In the genomic region with DNA sequence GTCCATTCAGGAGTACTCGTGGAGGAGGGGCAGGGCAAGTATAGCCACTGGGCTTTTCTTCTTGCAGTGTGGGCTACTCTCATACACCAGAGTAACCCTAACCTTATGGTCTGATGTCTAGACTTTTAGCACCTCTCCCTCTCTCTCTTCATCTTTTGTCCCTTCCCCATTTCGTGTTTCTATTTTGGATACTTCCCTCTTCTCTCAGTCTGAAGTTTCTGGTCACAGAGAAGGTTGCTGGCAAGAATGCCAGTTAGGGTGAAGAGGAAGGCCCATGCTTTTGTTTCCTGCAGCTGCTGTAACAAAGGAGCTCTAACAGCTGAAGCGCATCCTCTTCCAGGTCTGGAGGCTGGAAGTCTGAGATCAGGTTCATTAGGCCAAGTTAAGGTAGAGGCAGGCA, we compare ENCODE assay signal across 33 mouse cellular contexts. TPM values are rescaled to one million over a fixed set of nuclear protein-coding genes. Genes with fewer than 3 reads are reported as not detected.
DNase-seq lines count a peak whose midpoint lies in the region; ATAC-seq and TF ChIP-seq lines count a peak whose summit lies in the region.
"Had no signal": no experiment of that assay in that cellular context is flagged by ENCODE, and none has a peak within 500 bp of the region (broad histone marks: within the 10 kb centered on the region; RNA-seq: fewer than 3 reads in every experiment).

No protein-coding gene starts in this region.

- no peaks in the 10 kb centered on the region for H3K27me3 ChIP-seq in CH12.LX (replicated peaks)
- H3K27me3 ChIP-seq: hindbrain, embryonic 12.5 days; midbrain, embryonic 15.5 days; neural tube, embryonic 13.5 days had no signal

- H3K4me1 ChIP-seq in CH12.LX (ENCODE audit: control insufficient read depth in 1 of 2, insufficient read depth in 2 of 2), result peaks cover 15 to 72% of the 10 kb centered on the region in 2 experiments
- H3K4me1 ChIP-seq: forebrain, embryonic 10.5 days; heart, embryonic 12.5 days; hindbrain, embryonic 12.5 days; midbrain, embryonic 15.5 days; neural tube, embryonic 13.5 days had no signal

- H3K79me2 ChIP-seq in CH12.LX (replicated peaks; ENCODE audit: control insufficient read depth, extremely low read depth, insufficient read depth, poor library complexity, severe bottlenecking), result no peaks in the 10 kb centered on the region

- no peak overlapping the region for H3K4me3 ChIP-seq in layer of hippocampus, adult 2 months
- no peak overlapping the region for H3K4me3 ChIP-seq in CH12.LX (replicated peaks in 1 of 3; ENCODE audit: low read depth in 2 of 3, low read length in 2 of 3, poor library complexity in 1 of 3)
- H3K4me3 ChIP-seq: forebrain, embryonic 10.5 days; heart, embryonic 12.5 days; hindbrain, embryonic 12.5 days; left cerebral cortex, adult 2 months; midbrain, embryonic 15.5 days; myocyte; neural tube, embryonic 13.5 days had no signal

- no peak for TF ChIP-seq RAD21 in CH12.LX (IDR thresholded peaks at IDR 0.05; ENCODE audit: low read depth, low read length)

- intact Hi-C loops in left cerebral cortex, postnatal 36 days (cut with DNase I), result no loop called here

- no peak for DNase-seq in layer of hippocampus, adult 2 months (ENCODE audit: low spot score in 2 of 2)
- DNase-seq in layer of hippocampus, postnatal 25 days (ENCODE audit: extremely low spot score in 1 of 2, low spot score in 1 of 2), result no peak
- no peak for DNase-seq in CH12.LX (ENCODE audit: extremely low read depth)
- DNase-seq in left cerebral cortex, postnatal 36 days (ENCODE audit: low spot score in 2 of 2), result no peak
- DNase-seq in adrenal gland, postnatal 25 days, result no peak
- DNase-seq: adrenal gland, adult 2 months; cerebellum, adult 9-10 months; gastrocnemius, postnatal 10 days; heart, adult 11 months; heart, postnatal 10 days; kidney, adult 11 months; retina, postnatal 1 day; right cerebral cortex, postnatal 25 days; thymus, adult 2 months; thymus, postnatal 4 days had no signal

- peaks cover 5% of the 10 kb centered on the region for H3K9me3 ChIP-seq in CH12.LX (replicated peaks; ENCODE audit: low read length)
- H3K9me3 ChIP-seq: forebrain, embryonic 10.5 days; heart, embryonic 12.5 days; hindbrain, embryonic 12.5 days; midbrain, embryonic 15.5 days; neural tube, embryonic 13.5 days had no signal

- no peak for TF ChIP-seq CTCF in layer of hippocampus, adult 2 months (conservative IDR thresholded peaks at IDR 0.05)
- no peak for TF ChIP-seq CTCF in CH12.LX (conservative IDR thresholded peaks at IDR 0.05 in 1 of 2, IDR thresholded peaks at IDR 0.05 in 1 of 2; ENCODE audit: low read depth in 2 of 2, low read length in 2 of 2)

- H3K36me3 ChIP-seq in CH12.LX (replicated peaks in 1 of 2; ENCODE audit: control insufficient read depth in 1 of 2, insufficient read depth in 1 of 2, low read length in 1 of 2), result no peaks in the 10 kb centered on the region
- H3K36me3 ChIP-seq: forebrain, embryonic 10.5 days; heart, embryonic 12.5 days; hindbrain, embryonic 12.5 days; midbrain, embryonic 15.5 days; neural tube, embryonic 13.5 days had no signal

- in situ Hi-C loops in CH12.LX (cut with MboI; ENCODE audit: low pct_ligation_motif_present, low pct_unique_long_range_greater_than_20kb, low sequenced_read_pairs), result no loop called here

- peak overlapping the region; percentile 33; the same call in 1 of the 2 replicates for H3K27ac ChIP-seq in layer of hippocampus, adult 2 months
- H3K27ac ChIP-seq in CH12.LX (ENCODE audit: insufficient read depth, low read depth), result no peak overlapping the region
- H3K27ac ChIP-seq: forebrain, embryonic 10.5 days; hindbrain, embryonic 12.5 days; kidney, postnatal 0 days; left cerebral cortex, adult 2 months; midbrain, embryonic 15.5 days; neural tube, embryonic 13.5 days; stomach, postnatal 0 days had no signal

- no peak overlapping the region for H3K4me2 ChIP-seq in CH12.LX (ENCODE audit: insufficient read depth, low read depth, poor library complexity, severe bottlenecking)
- H3K4me2 ChIP-seq: heart, embryonic 12.5 days; hindbrain, embryonic 12.5 days; midbrain, embryonic 15.5 days; neural tube, embryonic 13.5 days had no signal

- ATAC-seq in granulocyte monocyte progenitor cell, adult 5-6 weeks (replicated peaks; ENCODE audit: poor library complexity, severe bottlenecking), result peak; percentile 77
- ATAC-seq in monocyte, adult 5-6 weeks (replicated peaks; ENCODE audit: insufficient number of reproducible peaks, low FRiP score, low TSS enrichment, poor library complexity, severe bottlenecking), result peak; percentile 72
- ATAC-seq: CD4-positive, CD25-positive, alpha-beta regulatory T cell, adult 4 months; forebrain, embryonic 16.5 days; midbrain, embryonic 15.5 days had no signal

- no peak for TF ChIP-seq EP300 in CH12.LX (IDR thresholded peaks at IDR 0.05; ENCODE audit: low read length)

- dilution Hi-C loops in CH12.LX (cut with MboI; ENCODE audit: extremely low pct_ligation_motif_present, extremely low pct_unique_long_range_greater_than_20kb, low sequenced_read_pairs), result no loop called here

- no peak for TF ChIP-seq POLR2A in CH12.LX (IDR thresholded peaks at IDR 0.05; ENCODE audit: low read depth, low read length)

- H3K9ac ChIP-seq in CH12.LX (ENCODE audit: insufficient read depth, low read depth), result no peak overlapping the region
- H3K9ac ChIP-seq: heart, embryonic 12.5 days; hindbrain, embryonic 12.5 days; midbrain, embryonic 15.5 days; neural tube, embryonic 13.5 days had no signal

TF ChIP-seq in CH12.LX, 34 proteins besides CTCF, POLR2A, EP300 and RAD21:
- TF ChIP-seq GABPA (IDR thresholded peaks at IDR 0.05; ENCODE audit: insufficient replicate concordance, low read depth, low read length) (no peak), USF2 (conservative IDR thresholded peaks at IDR 0.05; ENCODE audit: low read depth, low read length) (no peak), CHD1 (IDR thresholded peaks at IDR 0.05; ENCODE audit: low read depth, low read length) (no peak), ETS1 (conservative IDR thresholded peaks at IDR 0.05; ENCODE audit: low read depth, low read length) (no peak), UBTF (IDR thresholded peaks at IDR 0.05; ENCODE audit: low read depth, low read length) (no peak), MEF2A (IDR thresholded peaks at IDR 0.05; ENCODE audit: borderline replicate concordance, low read depth, low read length) (peak; percentile 68; the same call in 1 of the 2 replicates), JUN (IDR thresholded peaks at IDR 0.05; ENCODE audit: insufficient read depth, low read depth, low read length) (no peak)

RNA-seq across cellular contexts. Expression of a gene that starts 11.9 kb away (rescaled TPM):
- total RNA-seq in layer of hippocampus, adult 2 months (2021), result 1 to 10 TPM; 2.4 to 2.6 TPM
- 1 to 10 TPM; 2.6 to 2.7 TPM for total RNA-seq in layer of hippocampus, postnatal 25 days (2021)
- 3.4 and 3.9 TPM in 2 replicates for total RNA-seq in CH12.LX (2012; rRNA removed)
- total RNA-seq in CH12.LX (2014; rRNA removed), result 3.1 and 3.7 TPM in 2 replicates
- 4.5 and 5.1 TPM in 2 replicates for polyA plus RNA-seq in CH12.LX (2012; ENCODE audit: insufficient read length, low read depth)
- 6.7 and 9.6 TPM in 2 replicates for total RNA-seq in granulocyte monocyte progenitor cell, adult 5-6 weeks (2014; fragmentation: Nextera tagmentation)
- total RNA-seq in granulocyte monocyte progenitor cell, adult 5-6 weeks (2017), result 7.6 and 9.8 TPM in 2 replicates
- total RNA-seq in monocyte, adult 5-6 weeks (2017), result 358 to 411 TPM (median 369 TPM) in 3 replicates
- total RNA-seq in left cerebral cortex, postnatal 36 days (2021), result 1 to 10 TPM; 2.9 to 3.9 TPM
- 1.6 and 1.9 TPM in 2 replicates for total RNA-seq in adrenal gland, postnatal 25 days (2021)
- polyA plus RNA-seq: myocyte had no signal

RNA-seq across cellular contexts. Expression of a gene that starts 38.0 kb away (rescaled TPM):
- total RNA-seq in layer of hippocampus, adult 2 months (2021), result not detected
- not detected for total RNA-seq in layer of hippocampus, postnatal 25 days (2021)
- total RNA-seq in CH12.LX (2012; rRNA removed) (not detected in 2 replicates), CH12.LX (2014; rRNA removed) (not detected in 2 replicates)
- not detected in 2 replicates for polyA plus RNA-seq in CH12.LX (2012; ENCODE audit: insufficient read length, low read depth)
- not detected in 2 replicates for total RNA-seq in granulocyte monocyte progenitor cell, adult 5-6 weeks (2014; fragmentation: Nextera tagmentation)
- not detected in 2 replicates for total RNA-seq in granulocyte monocyte progenitor cell, adult 5-6 weeks (2017)
- total RNA-seq in monocyte, adult 5-6 weeks (2017), result 0.68 to 2.6 TPM in 2 of 3 replicates, not detected in the other
- total RNA-seq in left cerebral cortex, postnatal 36 days (2021), result not detected
- total RNA-seq in adrenal gland, postnatal 25 days (2021), result 0.12 TPM in 1 of 2 replicates, not detected in the other
- total RNA-seq: layer of hippocampus, adult 18-20 months; left cerebral cortex, adult 2 months; liver, adult 2 months; megakaryocyte-erythroid progenitor cell, adult 5-6 weeks had no signal
- polyA plus RNA-seq: cortical plate, adult 2 months; forebrain, embryonic 10.5 days; forebrain, embryonic 16.5 days; heart, embryonic 12.5 days; liver, adult 2 months; liver, embryonic 16.5 days; midbrain, embryonic 15.5 days; myocyte; neural tube, embryonic 13.5 days had no signal

Comparison
In these comparisons a context has a peak if more than half of its experiments do, and no peak if none do; other contexts are left out.
1. RNA of a gene that starts 11.9 kb away (total RNA-seq): 358 to 411 TPM in monocyte, adult 5-6 weeks; 6.7 to 9.8 TPM in granulocyte monocyte progenitor cell, adult 5-6 weeks, 3.1 to 3.9 TPM in CH12.LX, 2.9 to 3.9 TPM in left cerebral cortex, postnatal 36 days, 2.6 to 2.7 TPM in layer of hippocampus, postnatal 25 days, 2.4 to 2.6 TPM in layer of hippocampus, adult 2 months and 1.6 to 1.9 TPM in adrenal gland, postnatal 25 days; every median in the first group is over 10 times any median in the second.